ENCODE assay signal across 9 mouse cellular contexts in genomic region chr7:70359791-70360581, GRCm38 (mm10). TPM values are rescaled to one million over a fixed set of nuclear protein-coding genes. Genes with fewer than 3 reads are reported as not detected.
DNase-seq lines count a peak whose midpoint lies in the region; ATAC-seq and TF ChIP-seq lines count a peak whose summit lies in the region.
"Had no signal": no experiment of that assay in that cellular context is flagged by ENCODE, and none has a peak within 500 bp of the region (broad histone marks: within the 10 kb centered on the region; RNA-seq: fewer than 3 reads in every experiment).

No protein-coding gene starts in this region.

- no peaks in the 10 kb centered on the region for H3K9me3 ChIP-seq in ES-E14 (ENCODE audit: control insufficient read depth, insufficient read depth, low read depth, low read length)
- H3K9me3 ChIP-seq in forebrain, embryonic 12.5 days: no peaks in the 10 kb centered on the region
- H3K9me3 ChIP-seq in midbrain, embryonic 11.5 days (ENCODE audit: control insufficient read depth, low read length): no peaks in the 10 kb centered on the region

- no peaks in the 10 kb centered on the region for H3K36me3 ChIP-seq in ES-E14 (ENCODE audit: control insufficient read depth, insufficient read depth, low read length, poor library complexity, severe bottlenecking)
- H3K36me3 ChIP-seq in forebrain, embryonic 12.5 days (replicated peaks): peaks cover 20% of the 10 kb centered on the region
- H3K36me3 ChIP-seq in midbrain, embryonic 11.5 days (ENCODE audit: control insufficient read depth, insufficient read depth, low read length): no peaks in the 10 kb centered on the region; the same call in 1 of the 2 replicates
- H3K36me3 ChIP-seq: G1E had no signal

- DNase-seq in cerebellum, postnatal 25 days: peak; percentile 44 to 50
- DNase-seq in ES-E14 (ENCODE audit: low read depth, low spot score): no peak
- DNase-seq in kidney, adult 11 months: peak; percentile 50
- peak; percentile 97 for DNase-seq in midbrain, embryonic 11.5 days (ENCODE audit: low spot score, missing footprints)
- no peak for DNase-seq in thymus, adult 18-20 months

- H3K4me2 ChIP-seq in forebrain, embryonic 12.5 days: peak overlapping the region; percentile 72
- H3K4me2 ChIP-seq in midbrain, embryonic 11.5 days: peak overlapping the region; percentile 72

- WGBS in forebrain, embryonic 12.5 days: 0% methylated on average over 75 of the region's 75 CpGs
- under 1% methylated on average over 75 of the region's 75 CpGs for WGBS in midbrain, embryonic 11.5 days

- H3K9ac ChIP-seq in ES-E14 (ENCODE audit: insufficient read depth, low read depth, low read length, poor library complexity, severe bottlenecking): 0 out of 2 replicates have a peak overlapping the region, but pooled peaks have one; percentile 49
- peak overlapping the region; percentile 98 for H3K9ac ChIP-seq in forebrain, embryonic 12.5 days
- peak overlapping the region; percentile 98 for H3K9ac ChIP-seq in midbrain, embryonic 11.5 days (ENCODE audit: low read length)

- peaks cover 44% of the 10 kb centered on the region for H3K27me3 ChIP-seq in forebrain, embryonic 12.5 days
- peaks cover 41% of the 10 kb centered on the region for H3K27me3 ChIP-seq in midbrain, embryonic 11.5 days (ENCODE audit: control insufficient read depth, insufficient read depth, low read length)

- H3K4me3 ChIP-seq in ES-E14 (ENCODE audit: insufficient read depth in 1 of 2, low read depth in 1 of 2, low read length in 2 of 2, poor library complexity in 1 of 2, severe bottlenecking in 1 of 2): peak overlapping the region; percentile 14 to 57; a peak in 3 of 4 replicates
- peak overlapping the region; percentile 83 for H3K4me3 ChIP-seq in forebrain, embryonic 12.5 days (replicated peaks)
- peak overlapping the region; percentile 91 for H3K4me3 ChIP-seq in midbrain, embryonic 11.5 days (ENCODE audit: low read depth, low read length)

- in situ Hi-C loops in ES-E14 (cut with MboI; ENCODE audit: low sequenced_read_pairs in 2 of 2, unreplicated experiment in 2 of 2): no loop called here

- H3K27ac ChIP-seq in ES-E14 (ENCODE audit: insufficient read depth, low read depth, low read length, poor library complexity, severe bottlenecking): no peak overlapping the region
- H3K27ac ChIP-seq in forebrain, embryonic 12.5 days: peak overlapping the region; percentile 100
- peak overlapping the region; percentile 99 for H3K27ac ChIP-seq in midbrain, embryonic 11.5 days (ENCODE audit: low read depth, low read length)

- H3K4me1 ChIP-seq in ES-E14 (ENCODE audit: control insufficient read depth in 2 of 2, insufficient read depth in 2 of 2, low read length in 2 of 2, poor library complexity in 1 of 2): peaks cover 0 to 7% of the 10 kb centered on the region in 2 experiments; a peak in 1 of 4 replicates
- peaks cover 13% of the 10 kb centered on the region for H3K4me1 ChIP-seq in forebrain, embryonic 12.5 days
- peaks cover 2% of the 10 kb centered on the region; the same call in 1 of the 2 replicates for H3K4me1 ChIP-seq in midbrain, embryonic 11.5 days (ENCODE audit: control insufficient read depth, insufficient read depth, low read length)

- ATAC-seq in cerebellum, adult (ENCODE audit: insufficient number of reproducible peaks, low FRiP score, low TSS enrichment): no peak
- no peak for ATAC-seq in forebrain, embryonic 12.5 days (ENCODE audit: low FRiP score)
- no peak for ATAC-seq in midbrain, embryonic 11.5 days (ENCODE audit: low FRiP score)
- no peak for ATAC-seq in monocyte, adult 5-6 weeks (replicated peaks; ENCODE audit: insufficient number of reproducible peaks, low FRiP score, low TSS enrichment, poor library complexity, severe bottlenecking)

TF ChIP-seq in ES-E14, 5 proteins besides CTCF, POLR2A, EP300 and RAD21:
- TF ChIP-seq MAFK (IDR thresholded peaks at IDR 0.05; ENCODE audit: insufficient read depth, low read depth, low read length): no peak
- no peak for TF ChIP-seq HCFC1 (IDR thresholded peaks at IDR 0.05; ENCODE audit: borderline replicate concordance, insufficient read depth, low read length)
- no peak for TF ChIP-seq CHD2 (IDR thresholded peaks at IDR 0.05; ENCODE audit: low read depth, low read length)
- no peak for TF ChIP-seq ZC3H11A (IDR thresholded peaks at IDR 0.05; ENCODE audit: borderline replicate concordance, low read depth, low read length)
- no peak for TF ChIP-seq ZNF384 (IDR thresholded peaks at IDR 0.05; ENCODE audit: low read depth, low read length)

RNA-seq across cellular contexts. Expression of gene Nr2f2, which starts 6.5 kb away (rescaled TPM):
- 0.58 and 1.3 TPM in 2 replicates for total RNA-seq in ES-E14 (2012; rRNA removed)
- polyA plus RNA-seq in forebrain, embryonic 12.5 days (2016; fragmentation: Nextera tagmentation; extraction: Ambion mirVana): 129 and 162 TPM in 2 replicates
- 114 and 122 TPM in 2 replicates for polyA plus RNA-seq in midbrain, embryonic 11.5 days (2014; fragmentation: Nextera tagmentation; extraction: Ambion mirVana)
- not detected in 3 replicates for total RNA-seq in monocyte, adult 5-6 weeks (2017)
- polyA plus RNA-seq: G1E had no signal

Comparison
In these comparisons a context has a peak if more than half of its experiments do, and no peak if none do; other contexts are left out.
1. DNase-seq: peak in cerebellum, postnatal 25 days (2 of 2), kidney, adult 11 months (single experiment) and midbrain, embryonic 11.5 days (single experiment); none in ES-E14 (single experiment) and thymus, adult 18-20 months (0 of 2).
2. H3K4me3 ChIP-seq: peak in every context shown above with its lines; median percentile 91 in midbrain, embryonic 11.5 days; 83 in forebrain, embryonic 12.5 days; 36 in ES-E14.
3. Peak in every context shown above with its lines, with median percentiles within 50 percentile points of each other: H3K9ac ChIP-seq.